Mouse (Mus musculus) midbrain, embryonic 15.5 days (tissue): ENCODE measurements at regions not wholly inside any gene's neighbourhood (a gene's known extent, or its start where the extent isn't known, plus 50 kb on each side); places are given as distances from the start of the nearest gene placed in this dataset.

ENCODE experiments used
- ATAC-seq: fragments of 200-750 bp; cut with Nextera tagmentation; replicated peaks from 2 replicates; pipeline ENCODE4 v1.8.0; 2017; ENCODE audit warnings: moderate TSS enrichment
- H3K27ac ChIP-seq: fragments of 300-500 bp; sonication (generic); 2 replicates; pipeline ENCODE4 v1.5.1; 2015; ENCODE audit warnings: mild to moderate bottlenecking, inconsistent platforms
- H3K27me3 ChIP-seq: fragments of 300-500 bp; sonication (generic); replicated peaks from 2 replicates; pipeline ENCODE4 v1.6.1; 2015; ENCODE audit warnings: inconsistent platforms
- H3K36me3 ChIP-seq: fragments of 300-500 bp; sonication (generic); replicated peaks from 2 replicates; pipeline ENCODE4 v1.6.1; 2015; ENCODE audit warnings: inconsistent platforms
- H3K4me1 ChIP-seq: fragments of 300-500 bp; sonication (generic); 2 replicates; pipeline ENCODE4 v1.6.1; 2015; ENCODE audit warnings: inconsistent platforms
- H3K4me2 ChIP-seq: fragments of 300-500 bp; sonication (generic); 2 replicates; pipeline ENCODE4 v1.6.1; 2015; ENCODE audit warnings: inconsistent platforms, mild to moderate bottlenecking, moderate library complexity
- H3K4me3 ChIP-seq: fragments of 300-500 bp; sonication (generic); 2 replicates; pipeline ENCODE4 v1.5.1; 2015; ENCODE audit warnings: mild to moderate bottlenecking, inconsistent platforms
- H3K9ac ChIP-seq: fragments of 300-500 bp; sonication (generic); 2 replicates; pipeline ENCODE4 v1.6.1; 2015; ENCODE audit warnings: mild to moderate bottlenecking, inconsistent platforms
- H3K9me3 ChIP-seq: fragments of 300-500 bp; sonication (generic); 2 replicates; pipeline ENCODE4 v1.6.1; 2016; ENCODE audit warnings: inconsistent platforms
- WGBS: fragments of 180-500 bp; shearing (Covaris S2); methylation state at CpG from one replicate; pipeline ENCODE4 v1.1.7; 2015; ENCODE audit warnings: mixed read lengths; 5-methylcytosine and 5-hydroxymethylcytosine counted together

GRCm38 (mm10) chr6:148595009-148595770 lies 151.0 kb upstream of the Tmtc1 start:
- 74% methylated on average over 3 of the region's 3 CpGs for WGBS
- H3K27ac ChIP-seq, result no peak overlapping the region
- H3K36me3 ChIP-seq, result no peaks in the 10 kb centered on the region
- no peak overlapping the region for H3K9ac ChIP-seq
- H3K4me2 ChIP-seq, result no peak overlapping the region
- no peak for ATAC-seq
- H3K9me3 ChIP-seq, result no peaks in the 10 kb centered on the region
- peaks cover 14% of the 10 kb centered on the region for H3K4me1 ChIP-seq
- no peak overlapping the region for H3K4me3 ChIP-seq
- H3K27me3 ChIP-seq, result no peaks in the 10 kb centered on the region

DNA sequence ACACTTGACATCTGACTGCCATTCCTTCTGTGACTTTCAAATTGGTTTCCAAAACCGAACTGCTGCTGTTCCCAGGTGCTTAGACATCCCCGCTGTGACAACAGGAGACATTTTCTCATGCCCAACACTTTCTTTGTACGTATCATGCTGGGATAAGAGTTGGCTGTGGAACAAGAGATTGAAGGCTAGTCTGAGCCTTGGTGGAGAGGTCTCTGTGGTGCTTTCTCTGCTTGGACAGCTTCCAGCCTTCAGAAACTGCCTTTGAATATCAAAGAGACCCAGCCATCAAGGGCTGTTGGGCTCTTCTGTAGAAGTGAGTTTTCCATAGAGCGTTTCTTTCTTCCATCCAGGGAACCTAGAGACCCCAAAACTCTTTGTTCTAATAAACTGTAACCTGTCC lies 144.8 kb upstream of the Tmtc1 start:
- ATAC-seq, result no peak
- 57% methylated on average over 4 of the region's 4 CpGs for WGBS

GRCm38 (mm10) chr6:148586439-148587321 lies 142.5 kb upstream of the Tmtc1 start:
- ATAC-seq, result peak; percentile 70; the same call in 1 of the 2 replicates
- H3K27ac ChIP-seq, result no peak overlapping the region
- WGBS, result 60% methylated on average over 10 of the region's 10 CpGs
- no peaks in the 10 kb centered on the region for H3K36me3 ChIP-seq
- no peaks in the 10 kb centered on the region for H3K9me3 ChIP-seq
- H3K9ac ChIP-seq, result no peak overlapping the region
- no peak overlapping the region for H3K4me2 ChIP-seq
- no peaks in the 10 kb centered on the region for H3K4me1 ChIP-seq
- no peaks in the 10 kb centered on the region for H3K27me3 ChIP-seq
- no peak overlapping the region for H3K4me3 ChIP-seq

More for the DNA sequence above, 144.8 kb upstream of the Tmtc1 start:
- Histone ChIP-seq H3K9me3 (no peaks in the 10 kb centered on the region), H3K4me3 (no peak overlapping the region), H3K9ac (no peak overlapping the region), H3K36me3 (no peaks in the 10 kb centered on the region), H3K4me2 (no peak overlapping the region), H3K4me1 (no peaks in the 10 kb centered on the region), H3K27ac (no peak overlapping the region), H3K27me3 (no peaks in the 10 kb centered on the region)

DNA sequence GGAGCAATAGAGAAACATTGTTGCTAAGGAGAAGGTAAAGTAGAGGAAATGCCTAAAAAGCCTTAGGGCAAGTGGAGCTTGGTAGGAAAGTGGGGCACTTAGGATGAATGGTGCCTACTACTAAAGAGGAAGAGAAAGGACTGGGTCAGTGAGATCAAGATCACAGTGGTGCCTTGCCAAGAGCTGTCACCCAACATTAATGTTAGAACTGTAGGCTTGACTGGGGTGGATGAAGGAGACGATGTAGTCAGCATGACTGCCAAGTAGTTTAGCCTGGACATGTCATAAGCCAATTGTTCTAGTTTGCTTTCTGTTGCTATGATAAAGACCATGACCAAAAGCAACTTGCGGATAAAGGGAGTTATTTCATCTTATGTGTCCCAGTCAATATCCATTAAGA lies 139.9 kb upstream of the Tmtc1 start:
- H3K36me3 ChIP-seq, result no peaks in the 10 kb centered on the region
- no peaks in the 10 kb centered on the region for H3K4me1 ChIP-seq
- ATAC-seq, result no peak
- no peaks in the 10 kb centered on the region for H3K27me3 ChIP-seq
- no peak overlapping the region for H3K4me3 ChIP-seq
- H3K4me2 ChIP-seq, result no peak overlapping the region
- H3K9ac ChIP-seq, result no peak overlapping the region
- 73% methylated on average over 2 of the region's 2 CpGs for WGBS
- no peak overlapping the region for H3K27ac ChIP-seq
- H3K9me3 ChIP-seq, result no peaks in the 10 kb centered on the region

DNA sequence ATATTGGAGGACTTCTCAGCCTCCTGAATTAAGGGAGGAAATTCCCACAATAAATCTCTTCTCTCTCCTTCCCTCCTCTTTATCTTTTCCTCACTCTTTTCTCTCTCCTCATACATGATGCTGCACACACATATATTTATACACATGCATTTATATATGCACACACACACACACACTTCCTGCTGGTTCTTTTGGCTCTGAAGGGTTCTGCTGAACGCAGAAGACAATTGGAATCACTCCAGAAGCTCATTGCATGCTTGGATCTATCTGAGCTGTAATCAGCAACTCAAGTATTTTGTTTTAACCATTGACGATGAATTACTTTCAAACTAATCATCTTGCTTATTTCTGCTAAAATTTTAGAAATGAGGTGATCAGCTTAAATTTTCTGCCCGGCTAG lies 134.1 kb upstream of the Tmtc1 start:
- Histone ChIP-seq H3K4me3 (no peak overlapping the region), H3K4me1 (no peaks in the 10 kb centered on the region), H3K27me3 (no peaks in the 10 kb centered on the region), H3K9me3 (no peaks in the 10 kb centered on the region), H3K9ac (no peak overlapping the region), H3K36me3 (no peaks in the 10 kb centered on the region), H3K4me2 (no peak overlapping the region), H3K27ac (no peak overlapping the region)
- ATAC-seq, result no peak
- WGBS, result 71% methylated on average over 3 of the region's 3 CpGs

DNA sequence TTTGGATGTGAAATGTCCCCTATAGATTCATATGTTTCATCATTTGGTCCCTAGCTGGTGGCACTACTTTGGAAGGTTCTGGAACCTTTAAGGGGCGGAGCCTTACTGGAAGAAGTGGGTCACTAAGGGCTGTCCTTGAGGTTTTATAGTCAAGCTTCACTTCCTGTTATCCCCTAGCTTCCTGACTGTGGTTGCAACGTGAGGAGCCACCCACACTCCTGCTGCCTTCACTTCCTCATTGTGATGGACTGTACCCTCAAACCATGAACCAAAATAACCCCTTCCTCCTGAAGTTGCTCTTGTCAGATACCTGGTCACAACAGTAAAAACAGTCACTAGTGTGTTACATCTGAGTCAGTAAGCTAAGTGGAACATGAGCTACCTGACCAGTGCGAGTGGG lies 133.5 kb upstream of the Tmtc1 start:
- Histone ChIP-seq H3K27ac (no peak overlapping the region), H3K36me3 (no peaks in the 10 kb centered on the region), H3K4me1 (no peaks in the 10 kb centered on the region), H3K9ac (no peak overlapping the region), H3K4me2 (no peak overlapping the region), H3K4me3 (no peak overlapping the region), H3K9me3 (no peaks in the 10 kb centered on the region), H3K27me3 (no peaks in the 10 kb centered on the region)
- no peak for ATAC-seq
- WGBS, result 91% methylated on average over 3 of the region's 3 CpGs

DNA sequence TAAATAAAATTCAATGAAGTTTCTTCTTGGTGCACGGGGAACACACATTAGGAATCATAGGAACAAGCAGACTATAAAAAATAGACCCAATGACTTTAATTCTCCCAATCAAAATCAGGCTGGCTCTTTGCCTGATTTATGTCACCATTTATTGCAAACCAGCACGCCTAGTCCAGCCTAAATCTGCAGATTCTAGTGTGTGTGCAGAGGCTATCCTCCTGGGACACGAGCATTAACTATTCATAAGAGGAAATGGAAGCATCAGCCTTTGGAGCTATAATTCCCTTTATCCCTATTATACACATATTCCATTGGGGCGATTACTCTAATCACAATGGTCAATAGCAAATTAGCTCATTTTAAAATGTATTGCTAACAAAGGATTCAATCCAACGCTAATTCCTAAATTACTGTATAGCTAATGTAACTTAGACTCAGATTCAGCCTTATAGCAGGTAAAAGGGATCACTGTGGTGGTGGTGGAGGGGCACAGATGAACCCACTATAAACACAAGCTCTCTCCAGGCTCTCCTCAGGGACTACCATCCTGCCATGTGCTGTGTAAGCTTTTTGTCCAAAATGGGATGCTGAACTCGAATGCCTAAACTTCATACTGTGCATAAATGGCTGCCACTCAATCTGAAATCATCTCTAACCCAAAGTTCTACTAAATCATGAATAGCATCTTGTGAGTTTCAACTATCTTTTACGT lies 130.7 kb upstream of the Tmtc1 start:
- Histone ChIP-seq H3K27ac (no peak overlapping the region), H3K9me3 (no peaks in the 10 kb centered on the region), H3K9ac (no peak overlapping the region), H3K4me3 (no peak overlapping the region), H3K4me2 (no peak overlapping the region), H3K27me3 (no peaks in the 10 kb centered on the region), H3K36me3 (no peaks in the 10 kb centered on the region), H3K4me1 (no peaks in the 10 kb centered on the region)
- WGBS, result 57% methylated on average over 7 of the region's 7 CpGs
- ATAC-seq, result 0 out of 2 replicates have a peak, but pooled peaks have one; percentile 65

DNA sequence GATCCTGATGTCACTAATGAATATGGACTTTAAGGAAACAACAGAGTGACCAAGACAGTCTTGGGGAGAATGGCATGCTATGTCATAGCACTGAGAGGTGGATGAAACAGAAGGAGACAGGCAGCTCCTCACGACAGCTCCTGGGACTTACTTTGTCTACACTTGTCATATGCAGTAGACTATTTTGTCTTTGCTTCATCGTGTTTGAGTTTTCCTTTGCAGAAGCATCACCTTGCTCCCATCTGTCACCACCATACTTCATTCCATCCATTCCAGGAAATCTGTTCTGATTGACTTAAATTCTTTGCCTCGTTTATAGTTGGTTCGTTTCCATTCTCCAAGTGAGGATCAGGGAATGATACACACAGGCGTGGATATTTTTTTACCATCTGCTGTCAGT lies 128.0 kb upstream of the Tmtc1 start:
- no peaks in the 10 kb centered on the region for H3K27me3 ChIP-seq
- WGBS, result 84% methylated on average over 5 of the region's 5 CpGs
- no peak for ATAC-seq
- H3K4me1 ChIP-seq, result no peaks in the 10 kb centered on the region
- no peak overlapping the region for H3K9ac ChIP-seq
- H3K27ac ChIP-seq, result no peak overlapping the region
- H3K36me3 ChIP-seq, result no peaks in the 10 kb centered on the region
- no peak overlapping the region for H3K4me2 ChIP-seq
- no peak overlapping the region for H3K4me3 ChIP-seq
- H3K9me3 ChIP-seq, result no peaks in the 10 kb centered on the region

GRCm38 (mm10) chr6:148571651-148572050 lies 127.5 kb upstream of the Tmtc1 start:
- Histone ChIP-seq H3K27me3 (no peaks in the 10 kb centered on the region), H3K27ac (no peak overlapping the region), H3K4me1 (no peaks in the 10 kb centered on the region), H3K9ac (no peak overlapping the region), H3K4me3 (no peak overlapping the region), H3K36me3 (no peaks in the 10 kb centered on the region), H3K9me3 (no peaks in the 10 kb centered on the region), H3K4me2 (no peak overlapping the region)
- 72% methylated on average over 3 of the region's 3 CpGs for WGBS
- no peak for ATAC-seq

- peak; percentile 54; the same call in 1 of the 2 replicates for ATAC-seq
- Histone ChIP-seq H3K9ac (no peak overlapping the region), H3K36me3 (no peaks in the 10 kb centered on the region), H3K4me1 (peaks cover 5% of the 10 kb centered on the region; the same call in 1 of the 2 replicates), H3K27me3 (no peaks in the 10 kb centered on the region), H3K9me3 (no peaks in the 10 kb centered on the region), H3K27ac (no peak overlapping the region), H3K4me3 (no peak overlapping the region), H3K4me2 (no peak overlapping the region)
- WGBS, result 12% methylated on average over 2 of the region's 2 CpGs
Observed at GRCm38 (mm10) chr6:148564146-148564545, 120.0 kb upstream of the Tmtc1 start.

DNA sequence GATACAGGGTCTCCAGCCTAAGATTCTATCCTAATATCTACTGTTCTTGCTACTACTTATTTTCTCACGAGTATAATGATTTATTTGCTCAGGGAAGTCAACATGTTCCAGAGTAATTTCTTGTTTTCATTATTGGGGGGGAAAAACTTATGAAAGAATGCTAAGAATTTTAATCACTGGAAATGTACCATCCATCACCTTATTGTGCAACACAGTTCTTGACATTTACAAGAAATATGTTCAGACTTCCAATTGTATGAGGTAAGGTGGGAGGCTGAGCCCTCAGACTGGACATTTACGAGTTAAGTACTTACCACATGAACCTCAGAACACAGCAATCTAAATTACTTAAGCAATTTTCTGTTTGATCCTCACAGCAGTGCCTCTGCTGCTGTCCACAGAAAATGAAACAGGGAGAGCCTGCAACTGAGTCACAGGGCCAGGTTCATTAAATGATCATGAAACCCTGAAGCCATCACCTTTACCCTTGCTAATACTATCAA lies 118.1 kb upstream of the Tmtc1 start:
- Histone ChIP-seq H3K9me3 (no peaks in the 10 kb centered on the region), H3K9ac (no peak overlapping the region), H3K27me3 (no peaks in the 10 kb centered on the region), H3K4me2 (no peak overlapping the region), H3K27ac (no peak overlapping the region), H3K4me3 (no peak overlapping the region), H3K36me3 (no peaks in the 10 kb centered on the region), H3K4me1 (peaks cover 5% of the 10 kb centered on the region; the same call in 1 of the 2 replicates)
- ATAC-seq, result no peak
- WGBS, result 65% methylated on average over 2 of the region's 2 CpGs

GRCm38 (mm10) chr6:148556484-148556871 lies 112.3 kb upstream of the Tmtc1 start:
- 0 out of 2 replicates have a peak overlapping the region, but pooled peaks have one; percentile 38 for H3K27ac ChIP-seq
- no peak for ATAC-seq

More at GRCm38 (mm10) chr6:148556484-148556871, 112.3 kb upstream of the Tmtc1 start:
- Histone ChIP-seq H3K4me1 (no peaks in the 10 kb centered on the region), H3K9me3 (no peaks in the 10 kb centered on the region), H3K36me3 (no peaks in the 10 kb centered on the region), H3K4me2 (no peak overlapping the region), H3K4me3 (no peak overlapping the region), H3K9ac (no peak overlapping the region), H3K27me3 (no peaks in the 10 kb centered on the region)
- 89% methylated on average over 2 of the region's 2 CpGs for WGBS
